Mouse (Mus musculus) regulatory T cell (primary cell): ENCODE results near the gene Elmo1.

Source experiments
- in situ Hi-C: fragments of 300-600 bp; cut with MboI, MseI; formaldehyde crosslinking; loops from one replicate; pipeline ENCODE4 v1.15.1; 2025; ENCODE audit warnings: high pct_unique_total_duplicates

Elmo1 gene

GRCm38 (mm10) chr13:20256613-20257012 lies 166.2 kb downstream of the Elmo1 start:
- in situ Hi-C loops = no loop called here

DNA sequence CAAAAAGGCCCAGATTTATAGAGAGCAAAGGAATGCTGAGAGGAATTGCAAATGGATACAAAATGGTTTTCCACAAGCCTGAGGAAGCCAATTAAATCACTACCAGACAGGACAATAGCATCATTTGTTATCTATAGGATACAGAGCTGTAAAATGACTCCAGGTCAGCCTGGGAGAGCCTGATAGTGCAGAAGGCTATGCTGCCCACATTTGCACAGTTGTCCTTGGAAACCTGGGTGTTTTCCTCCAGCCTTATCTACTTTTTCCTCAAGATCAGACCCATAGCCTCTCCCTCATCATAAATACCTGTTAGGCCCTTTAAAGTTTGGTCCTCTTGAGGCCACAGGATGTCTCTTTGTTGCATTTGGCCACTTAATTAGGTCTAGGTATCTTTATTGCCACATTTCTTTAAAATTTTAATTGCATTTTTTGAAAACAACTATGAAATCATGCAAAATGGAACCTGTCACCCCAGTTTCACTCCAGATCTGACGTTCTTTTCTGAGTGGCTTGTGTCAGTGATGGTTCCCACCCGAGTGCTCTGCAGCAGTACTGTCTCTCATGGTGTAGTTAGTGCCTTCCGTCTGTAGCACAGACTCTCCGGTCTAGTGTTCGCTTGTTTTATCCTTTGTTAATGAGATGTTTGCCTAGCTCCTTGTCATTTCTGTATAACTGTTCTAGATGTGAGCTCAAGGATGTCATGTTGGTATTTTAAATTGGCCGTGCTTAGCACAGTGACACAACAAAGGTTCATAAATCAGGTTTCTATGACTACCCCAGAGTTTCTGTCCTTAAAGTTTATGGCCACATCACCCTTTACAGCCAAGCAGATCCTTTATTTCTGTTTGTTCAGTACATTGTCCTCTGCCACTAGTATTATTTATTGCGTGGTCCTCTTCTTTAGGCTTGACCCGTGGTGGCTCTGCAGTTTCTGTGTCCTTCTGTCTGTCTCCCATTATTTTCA lies 167.4 kb downstream of the Elmo1 start:
- in situ Hi-C loops = no loop called here

- in situ Hi-C loops = no loop called here
These were observed 172.8 kb downstream of the Elmo1 start for GRCm38 (mm10) chr13:20263173-20263572.

GRCm38 (mm10) chr13:20270148-20270547 lies 179.8 kb downstream of the Elmo1 start:
- in situ Hi-C loops = no loop called here

DNA sequence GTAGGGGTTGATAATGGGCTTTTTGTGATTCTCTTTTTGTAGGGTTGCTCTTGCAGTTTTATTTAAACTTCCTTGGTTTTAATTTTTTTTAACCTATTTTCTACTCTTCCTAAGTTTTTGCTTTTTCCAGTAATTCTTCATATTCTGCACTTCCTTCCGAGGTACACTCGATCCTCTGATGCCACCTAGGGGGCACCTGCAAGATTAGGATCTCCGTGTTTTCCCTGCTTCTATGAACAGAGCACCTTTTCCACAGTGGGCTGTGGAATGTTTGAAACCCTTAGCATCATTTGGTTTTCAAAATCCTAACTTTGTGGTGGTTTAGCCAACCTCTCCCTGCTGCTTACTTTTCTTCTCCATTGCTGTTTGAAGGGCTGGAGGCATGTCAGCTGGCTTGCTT lies 181.4 kb downstream of the Elmo1 start:
- in situ Hi-C loops = no loop called here

DNA sequence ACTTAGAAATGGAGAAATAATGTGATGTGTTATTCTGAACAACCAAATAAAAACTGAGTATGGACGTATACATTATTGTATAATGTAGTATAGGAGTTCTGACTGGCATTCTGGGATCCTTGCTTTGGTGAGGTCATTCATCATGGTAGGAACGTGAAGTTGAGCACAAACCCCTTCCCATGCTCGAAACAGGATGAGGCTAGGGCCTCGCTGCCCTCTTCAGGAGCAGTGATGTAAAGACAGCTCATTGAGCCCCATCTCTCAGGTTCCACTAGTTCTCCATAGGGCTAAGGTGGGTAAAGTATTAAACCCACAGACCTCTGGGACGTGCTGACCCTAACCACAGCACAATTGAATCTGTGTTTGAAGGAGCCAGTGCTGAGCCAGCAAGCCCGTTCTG lies 182.2 kb downstream of the Elmo1 start:
- in situ Hi-C loops = no loop called here

GRCm38 (mm10) chr13:20279889-20280288 lies 189.5 kb downstream of the Elmo1 start:
- in situ Hi-C loops = no loop called here

DNA sequence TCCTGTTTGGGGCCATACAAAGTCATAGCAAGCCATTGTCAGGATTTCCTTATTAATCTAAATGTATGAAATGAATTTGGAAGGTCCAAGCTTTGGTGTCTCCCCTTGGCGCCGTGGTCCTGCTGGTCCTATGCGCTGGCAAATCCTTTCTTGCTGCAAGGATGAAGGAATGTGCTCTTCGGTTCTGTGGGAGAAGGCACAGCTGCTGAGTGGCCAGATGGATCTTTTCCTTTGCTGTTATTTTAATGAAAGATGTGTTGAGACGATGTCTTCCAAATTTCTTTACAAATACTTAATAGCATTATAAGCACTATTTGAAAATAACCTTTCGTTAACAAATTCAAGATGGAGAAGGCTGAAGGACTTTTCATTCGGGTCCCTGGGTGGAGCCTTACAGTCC lies 193.5 kb downstream of the Elmo1 start:
- in situ Hi-C loops = no loop called here

- in situ Hi-C loops = no loop called here
These were observed 196.3 kb downstream of the Elmo1 start for GRCm38 (mm10) chr13:20286680-20287079.

DNA sequence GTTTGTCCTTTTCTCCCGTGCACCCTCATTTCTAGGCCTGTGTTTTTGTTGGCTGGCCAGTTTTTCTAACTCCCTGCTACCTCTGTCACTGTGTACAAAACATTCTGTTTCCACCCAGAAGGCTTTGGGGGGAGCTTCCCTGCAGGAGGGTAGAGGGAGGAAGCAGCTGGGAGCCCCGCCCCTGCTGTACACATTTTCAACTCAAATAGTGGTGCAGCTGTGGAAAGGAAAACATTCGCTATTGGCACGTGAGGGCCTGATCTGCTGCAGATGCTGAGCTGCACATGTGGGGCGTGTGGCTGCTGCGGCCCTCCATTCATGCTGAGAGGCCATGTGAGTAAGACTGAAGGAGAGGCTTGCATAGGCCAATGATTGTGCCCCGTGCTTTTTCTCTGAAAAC lies 198.0 kb downstream of the Elmo1 start:
- in situ Hi-C loops = no loop called here

GRCm38 (mm10) chr13:20290412-20290811 lies 200.0 kb downstream of the Elmo1 start:
- in situ Hi-C loops = loop anchor here (10.0 kb wide), 2 partner anchors 256 to 576 kb away; no protein-coding TSS in a partner anchor

- in situ Hi-C loops = loop anchor here (10.0 kb wide), 2 partner anchors 258 to 578 kb away; no protein-coding TSS in a partner anchor
These were observed 202.0 kb downstream of the Elmo1 start for GRCm38 (mm10) chr13:20292348-20292747.

DNA sequence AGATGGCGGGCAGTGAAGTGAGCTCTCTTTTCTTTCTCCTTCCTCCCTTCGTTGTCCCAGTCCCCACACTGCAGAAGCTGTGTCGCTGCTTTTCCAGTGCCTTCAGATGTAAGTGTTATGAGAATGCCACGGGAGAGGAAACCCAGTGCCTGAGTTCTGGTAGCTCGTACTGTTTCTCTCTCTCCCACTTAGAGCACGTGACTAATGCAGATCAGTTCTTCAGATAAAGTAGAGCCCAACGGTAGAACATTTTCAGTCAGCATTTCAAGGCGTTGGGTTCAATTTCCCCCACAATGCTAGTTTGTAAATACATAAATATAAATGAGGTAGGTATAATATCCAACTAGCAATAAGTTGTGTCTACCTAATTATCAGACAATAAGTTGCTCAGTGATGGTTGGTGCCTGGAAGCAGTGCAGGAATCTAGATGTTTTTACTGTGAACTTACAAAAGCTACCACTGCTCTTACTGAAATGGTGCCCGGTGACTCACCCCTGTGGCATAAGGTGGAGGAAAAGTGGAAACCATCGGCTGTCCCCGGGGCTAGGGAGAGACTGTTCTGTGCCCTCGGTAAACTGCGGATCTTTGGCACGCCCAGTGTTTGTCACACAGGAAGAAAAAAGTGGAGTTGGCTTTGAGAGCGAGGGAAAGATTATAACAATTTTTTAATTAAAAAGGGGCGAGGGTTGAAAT lies 205.0 kb downstream of the Elmo1 start:
- in situ Hi-C loops = loop anchor here (10.0 kb wide), 2 partner anchors 261 to 581 kb away; no protein-coding TSS in a partner anchor

GRCm38 (mm10) chr13:20297841-20298240 lies 207.4 kb downstream of the Elmo1 start:
- in situ Hi-C loops = loop anchor here (10.0 kb wide), 2 partner anchors 263 to 583 kb away; no protein-coding TSS in a partner anchor

DNA sequence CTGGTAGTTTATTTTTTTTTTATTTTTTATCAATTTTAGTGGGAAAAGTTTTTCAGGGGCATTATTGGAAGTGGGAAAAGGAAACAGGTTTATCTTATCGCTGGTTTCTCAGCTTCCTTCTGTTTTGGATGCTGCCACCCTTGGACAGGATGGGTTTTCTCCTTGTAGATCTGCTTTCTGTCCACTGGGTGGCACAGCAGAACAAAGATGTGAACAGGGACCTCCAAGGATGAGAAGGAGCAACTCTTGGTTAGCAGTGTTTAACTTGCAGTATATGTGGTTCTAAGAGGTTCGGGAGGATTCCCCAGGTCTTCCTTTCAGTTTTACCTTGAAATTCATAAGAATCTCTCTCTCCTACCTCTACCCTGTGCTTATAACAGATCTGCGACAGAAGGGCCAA lies 209.0 kb downstream of the Elmo1 start:
- in situ Hi-C loops = loop anchor here (10.0 kb wide), 2 partner anchors 265 to 585 kb away; no protein-coding TSS in a partner anchor

DNA sequence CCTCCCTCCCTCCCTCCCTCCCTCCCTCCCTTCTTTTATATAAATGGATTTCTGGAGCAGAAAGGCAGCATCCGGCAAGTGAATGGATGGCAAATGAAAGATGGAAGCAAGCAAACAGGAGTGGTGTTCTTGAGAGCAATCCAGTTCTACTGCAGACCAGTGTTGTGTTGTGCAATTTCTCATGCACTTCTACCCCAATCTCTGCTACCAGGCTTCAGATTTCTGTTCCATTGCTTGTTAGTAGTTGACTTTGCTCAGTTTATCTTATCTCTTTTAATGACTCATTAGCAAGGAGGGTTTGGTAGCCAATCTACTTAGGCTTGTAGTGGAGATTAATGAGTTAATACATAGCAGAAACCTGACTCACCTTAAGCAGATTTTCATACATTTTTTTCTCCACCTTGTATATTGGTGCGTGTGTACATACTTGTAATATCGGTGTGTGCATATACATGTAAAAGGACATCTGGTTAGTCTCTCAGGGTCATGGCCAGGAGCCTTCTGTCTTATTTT lies 209.7 kb downstream of the Elmo1 start:
- in situ Hi-C loops = loop anchor here (25.0 kb wide), 1 partner anchor 637 kb away; no protein-coding TSS in a partner anchor

GRCm38 (mm10) chr13:20300626-20301025 lies 210.2 kb downstream of the Elmo1 start:
- in situ Hi-C loops = loop anchor here (25.0 kb wide), 1 partner anchor 637 kb away; no protein-coding TSS in a partner anchor

- in situ Hi-C loops = loop anchor here (25.0 kb wide), 1 partner anchor 636 kb away; no protein-coding TSS in a partner anchor
These were observed 211.4 kb downstream of the Elmo1 start for GRCm38 (mm10) chr13:20301760-20302159.

GRCm38 (mm10) chr13:20305621-20306020 lies 215.2 kb downstream of the Elmo1 start:
- in situ Hi-C loops = loop anchor here (25.0 kb wide), 1 partner anchor 632 kb away; no protein-coding TSS in a partner anchor

DNA sequence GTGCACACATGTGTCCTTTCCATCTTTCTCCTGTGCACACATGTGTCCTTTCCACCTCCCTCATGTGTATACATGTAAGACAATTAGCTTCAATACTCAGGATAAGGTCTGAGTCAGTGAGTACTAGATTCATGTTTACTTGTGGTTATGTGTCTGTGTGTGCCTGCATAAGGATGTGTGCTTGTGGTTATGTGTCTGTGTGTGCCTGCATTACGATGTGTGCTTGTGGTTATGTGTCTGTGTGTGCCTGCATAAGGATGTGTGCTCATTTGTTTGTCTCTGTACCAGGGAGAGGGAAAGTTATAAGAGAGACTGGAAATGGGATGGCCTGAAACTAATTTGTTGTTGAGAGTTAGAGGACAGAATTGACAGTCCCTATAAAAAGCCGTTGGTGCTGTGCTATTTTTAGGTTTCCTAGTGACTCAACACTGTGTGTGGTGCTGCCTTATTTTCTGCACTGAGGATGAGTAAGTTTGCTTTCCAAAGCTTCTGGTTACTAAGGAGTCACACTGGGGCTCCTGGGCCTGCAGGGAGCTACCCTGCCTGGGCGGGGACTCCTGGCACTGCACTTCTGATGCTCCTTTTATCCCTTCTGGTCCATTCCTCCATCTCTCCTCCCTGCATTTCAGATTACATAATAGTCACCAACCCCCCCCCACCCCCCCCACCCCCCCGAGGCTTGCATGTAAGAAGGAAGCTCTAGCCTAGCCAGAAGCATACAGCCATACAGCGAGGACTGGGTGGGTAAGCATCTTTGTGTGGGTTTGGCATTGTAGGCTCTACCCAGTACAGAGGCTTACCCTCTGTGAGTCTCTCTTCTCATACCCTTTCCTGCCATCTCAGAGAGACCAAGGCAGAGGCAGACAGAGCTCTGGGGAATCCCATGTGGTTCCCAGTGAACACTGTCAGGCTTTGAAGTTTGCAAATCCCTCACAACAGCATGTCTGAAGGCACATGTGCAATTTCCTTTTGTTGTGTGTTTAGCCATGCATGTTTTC lies 216.1 kb downstream of the Elmo1 start:
- in situ Hi-C loops = loop anchor here (25.0 kb wide), 1 partner anchor 631 kb away; no protein-coding TSS in a partner anchor
